Mouse (Mus musculus): Measurements from ENCODE around the gene Sp8.

Sp8 gene

DNA sequence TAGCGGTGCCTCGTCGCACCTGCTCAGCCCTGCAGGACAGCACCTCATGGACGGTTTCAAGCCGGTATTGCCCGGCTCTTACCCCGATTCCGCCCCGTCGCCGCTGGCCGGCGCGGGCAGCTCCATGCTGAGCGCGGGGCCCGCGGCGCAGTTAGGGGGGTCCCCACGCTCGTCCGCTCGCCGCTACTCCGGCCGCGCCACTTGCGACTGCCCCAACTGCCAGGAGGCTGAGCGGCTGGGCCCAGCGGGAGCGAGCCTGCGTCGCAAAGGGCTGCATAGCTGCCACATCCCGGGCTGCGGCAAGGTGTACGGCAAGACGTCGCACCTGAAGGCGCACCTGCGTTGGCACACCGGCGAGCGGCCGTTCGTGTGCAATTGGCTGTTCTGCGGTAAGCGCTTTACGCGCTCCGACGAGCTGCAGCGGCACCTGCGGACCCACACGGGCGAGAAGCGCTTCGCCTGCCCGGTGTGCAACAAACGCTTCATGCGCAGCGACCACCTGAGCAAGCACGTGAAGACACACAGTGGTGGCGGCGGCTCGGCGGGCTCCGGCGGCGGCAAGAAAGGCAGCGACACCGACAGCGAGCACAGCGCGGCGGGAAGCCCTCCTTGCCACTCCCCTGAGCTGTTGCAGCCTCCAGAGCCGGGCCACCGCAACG lies 3.2 kb downstream of the Sp8 start:
- no peak for DNase-seq (ENCODE audit: low spot score)

GRCm38 (mm10) chr12:118849996-118850395 lies 3.9 kb downstream of the Sp8 start:
- DNase-seq (ENCODE audit: low spot score): no peak

GRCm38 (mm10) chr12:118850851-118851410 lies 4.8 kb downstream of the Sp8 start:
- DNase-seq (ENCODE audit: low spot score): no peak

DNA sequence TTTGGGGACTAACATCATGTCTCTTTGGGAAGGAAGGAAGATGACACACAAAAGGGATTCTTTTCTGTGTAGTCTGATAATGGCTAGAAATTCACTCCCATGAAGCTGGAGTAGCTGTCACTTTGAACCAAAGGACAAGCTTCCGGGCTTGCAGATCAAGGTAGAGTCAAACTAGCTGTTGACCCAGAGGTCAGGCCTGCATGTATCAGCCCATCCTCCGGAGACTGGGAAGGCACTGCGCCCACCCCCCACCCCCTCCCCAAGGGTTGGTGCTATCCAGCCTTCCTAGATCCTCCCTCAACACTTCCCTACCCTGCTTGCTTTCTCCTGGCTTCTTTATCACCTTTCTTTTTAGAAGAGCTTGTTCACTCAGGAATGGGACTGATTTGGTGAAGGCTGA lies 7.2 kb downstream of the Sp8 start:
- no peak for DNase-seq (ENCODE audit: low spot score)

GRCm38 (mm10) chr12:118854401-118854800 lies 8.3 kb downstream of the Sp8 start:
- no peak for DNase-seq (ENCODE audit: low spot score)

GRCm38 (mm10) chr12:118854831-118855453 lies 8.8 kb downstream of the Sp8 start:
- DNase-seq (ENCODE audit: low spot score): peak; percentile 38

DNA sequence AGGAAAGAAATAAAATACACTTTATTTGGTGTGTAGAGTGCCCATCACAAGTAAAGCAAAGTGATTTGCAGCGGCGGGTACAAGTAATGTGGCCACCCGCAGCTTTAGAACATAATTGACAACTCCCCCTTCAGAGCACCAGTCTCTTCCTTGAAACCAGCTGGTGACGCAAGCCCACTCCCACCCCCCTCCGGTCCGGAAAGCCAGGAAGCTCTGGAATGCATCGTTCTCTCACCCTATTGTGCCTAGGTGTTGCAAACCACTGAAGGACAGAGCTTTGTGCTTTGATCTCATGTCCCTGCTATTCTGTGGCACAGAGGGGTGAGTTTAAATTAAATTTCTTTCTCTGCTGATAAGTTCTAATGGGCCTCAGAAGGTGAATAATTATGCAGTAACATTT lies 10.0 kb downstream of the Sp8 start:
- no peak for DNase-seq (ENCODE audit: low spot score)

DNA sequence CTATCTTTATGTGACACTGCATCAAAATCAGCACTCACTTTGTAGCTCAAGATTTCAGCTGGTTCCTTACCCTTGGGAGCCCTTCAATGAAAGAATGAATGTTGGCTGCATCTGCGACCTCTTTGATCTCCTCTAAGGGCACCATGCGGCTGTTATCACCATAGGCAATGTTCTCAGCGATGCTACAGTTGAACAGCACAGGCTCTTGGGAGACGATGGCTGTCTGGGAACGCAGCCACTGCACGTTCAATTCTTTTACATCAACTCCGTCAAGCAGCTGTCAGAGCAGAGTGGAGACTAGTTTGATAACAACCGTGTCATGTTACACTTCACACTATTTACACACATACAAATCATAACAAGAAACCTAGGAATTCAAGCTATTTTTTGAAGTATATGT lies 26.5 kb downstream of the Sp8 start:
- DNase-seq (ENCODE audit: low spot score): no peak

GRCm38 (mm10) chr12:118882790-118883189 lies 36.7 kb downstream of the Sp8 start:
- no peak for DNase-seq (ENCODE audit: low spot score)

DNA sequence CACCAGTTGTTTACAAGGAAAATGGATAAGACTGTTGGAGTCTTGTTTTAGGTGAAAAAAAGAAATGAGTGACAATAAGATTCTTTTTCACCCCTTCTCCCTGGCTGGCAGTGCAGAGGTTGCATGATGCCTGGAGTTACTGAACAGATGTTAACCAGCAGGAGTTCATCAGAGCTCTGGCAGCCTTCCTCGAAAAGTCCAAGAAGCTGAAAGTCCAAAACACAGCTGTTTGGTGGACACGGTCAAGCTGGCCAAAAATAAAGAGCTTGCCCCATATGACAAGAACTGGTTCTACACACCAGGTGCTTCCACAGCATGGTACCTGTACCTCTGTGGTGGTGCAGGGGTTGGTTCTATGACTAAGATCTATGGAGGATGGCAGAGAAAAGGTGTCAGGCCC lies 41.8 kb downstream of the Sp8 start:
- peak; percentile 53 for DNase-seq (ENCODE audit: low spot score)

Data from lung, postnatal 25 days (tissue).